Mouse (Mus musculus): ENCODE measurements at regions not wholly inside any gene's neighbourhood (a gene's known extent, or its start where the extent isn't known, plus 50 kb on each side); places are given as distances from the start of the nearest gene placed in this dataset.

- no peak for DNase-seq (ENCODE audit: low spot score)
Measured at GRCm38 (mm10) chr1:91740661-91741060, 60.6 kb upstream of the Twist2 start.

- no peak for DNase-seq (ENCODE audit: low spot score)
Measured at GRCm38 (mm10) chr1:91742031-91742430, 59.2 kb upstream of the Twist2 start.

- no peak for DNase-seq (ENCODE audit: low spot score)
Measured at GRCm38 (mm10) chr1:91742914-91743313, 58.3 kb upstream of the Twist2 start.

GRCm38 (mm10) chr1:91744076-91744475 is 57.2 kb upstream of the Twist2 start:
- no peak for DNase-seq (ENCODE audit: low spot score)

- no peak for DNase-seq (ENCODE audit: low spot score)
Measured at GRCm38 (mm10) chr1:91744701-91745100, 56.6 kb upstream of the Twist2 start.

GRCm38 (mm10) chr1:91747583-91747982 is 53.7 kb upstream of the Twist2 start:
- no peak for DNase-seq (ENCODE audit: low spot score)
